ENCODE assay signal across 13 mouse cellular contexts in genomic region chr6:98869772-98870171, GRCm38 (mm10).
DNase-seq lines count a peak whose midpoint lies in the region.
"Had no signal": no experiment of that assay in that cellular context is flagged by ENCODE, and none has a peak within 500 bp of the region (broad histone marks: within the 10 kb centered on the region; RNA-seq: fewer than 3 reads in every experiment).

No protein-coding gene starts in this region.

- peak; percentile 47 to 48 for DNase-seq in cerebellum, postnatal 10 days
- DNase-seq in cerebellum, adult 8-10 months = no peak
- peak; percentile 12 to 15 for DNase-seq in heart, postnatal 10 days
- no peak for DNase-seq in heart, postnatal 36 days
- peak; percentile 30 for DNase-seq in NIH3T3 (ENCODE audit: low read depth)
- peak; percentile 15 for DNase-seq in layer of hippocampus, adult 9-10 months (ENCODE audit: low spot score)
- no peak for DNase-seq in adrenal gland, postnatal 4 days (ENCODE audit: low spot score in 2 of 2)
- DNase-seq in thymus, postnatal 10 days (ENCODE audit: low spot score in 2 of 2) = no peak
- DNase-seq: adrenal gland, postnatal 10 days; cerebellum, adult 9-10 months; gastrocnemius, postnatal 36 days; kidney, postnatal 36 days; thymus, postnatal 25 days had no signal

- intact Hi-C loops in heart, postnatal 10 days (cut with DNase I) = no loop called here
- intact Hi-C loops in heart, postnatal 36 days (cut with DNase I) = no loop called here

Comparison
In these comparisons a context has a peak if more than half of its experiments do, and no peak if none do; other contexts are left out.
1. DNase-seq: peak in cerebellum, postnatal 10 days (2 of 2), heart, postnatal 10 days (2 of 2), NIH3T3 (single experiment) and layer of hippocampus, adult 9-10 months (single experiment); none in cerebellum, adult 8-10 months (single experiment), heart, postnatal 36 days (0 of 2), adrenal gland, postnatal 4 days (0 of 2) and thymus, postnatal 10 days (0 of 2).